Mouse (Mus musculus) cerebral cortex, adult 2 months (tissue): Measurements from ENCODE around the gene Foxp2.

Experiments
- WGBS: fragments of 180-500 bp; shearing (Covaris S2); methylation state at CpG from one replicate; pipeline ENCODE4 v1.1.7; 2018; 5-methylcytosine and 5-hydroxymethylcytosine counted together

Foxp2 gene

GRCm38 (mm10) chr6:15401138-15401537 lies 500.0 kb downstream of the Foxp2 start:
- 88% methylated on average over 3 of the region's 3 CpGs for WGBS

- WGBS, result 78% methylated on average over 4 of the region's 4 CpGs
These were observed 500.9 kb downstream of the Foxp2 start for GRCm38 (mm10) chr6:15402026-15402425.

- 27% methylated on average over 4 of the region's 4 CpGs for WGBS
These were observed 514.0 kb downstream of the Foxp2 start for GRCm38 (mm10) chr6:15415099-15415498.

- 85% methylated on average over 2 of the region's 2 CpGs for WGBS
These were observed 558.6 kb downstream of the Foxp2 start for GRCm38 (mm10) chr6:15459701-15460100.

GRCm38 (mm10) chr6:15463390-15463789 lies 562.2 kb downstream of the Foxp2 start:
- 88% methylated on average over 2 of the region's 2 CpGs for WGBS

GRCm38 (mm10) chr6:15465471-15465870 lies 564.3 kb downstream of the Foxp2 start:
- 88% methylated on average over 3 of the region's 3 CpGs for WGBS

GRCm38 (mm10) chr6:15466634-15467033 lies 565.5 kb downstream of the Foxp2 start:
- WGBS, result 62% methylated on average over 1 of the region's 1 CpGs

- WGBS, result 88% methylated on average over 2 of the region's 2 CpGs
These were observed 585.8 kb downstream of the Foxp2 start for GRCm38 (mm10) chr6:15486909-15487308.
